Mouse (Mus musculus) common myeloid progenitor, adult 5-6 weeks (primary cell): Measurements from ENCODE around the gene Kbtbd7. TPM values are rescaled to one million over a fixed set of nuclear protein-coding genes. Genes with fewer than 3 reads are reported as not detected.
"Not testable (repeated sequence)": the region's sequence is repeated elsewhere in the genome, so short reads cannot be mapped to it uniquely, and the experiment has no call there.

Source experiments
- ATAC-seq: replicated peaks from 2 replicates; pipeline ENCODE4 v1.8.0; 2016; ENCODE audit warnings: low read depth, mild to moderate bottlenecking, moderate TSS enrichment, inconsistent platforms; ENCODE audit not compliant: poor library complexity, severe bottlenecking
- total RNA-seq: library from RNA; stranded (forward); fragments of 200-1000, 187-1606 nt; gene quantifications from 2 replicates; pipeline ENCODE4 v1.2.3, GENCODE M21; 2017

Kbtbd7 gene
- total RNA-seq, 1 experiment from 2014 or later: 15.3 TPM

GRCm38 (mm10) chr14:79444601-79445000 is 18.3 kb downstream of the Kbtbd7 start:
- no peak for ATAC-seq

DNA sequence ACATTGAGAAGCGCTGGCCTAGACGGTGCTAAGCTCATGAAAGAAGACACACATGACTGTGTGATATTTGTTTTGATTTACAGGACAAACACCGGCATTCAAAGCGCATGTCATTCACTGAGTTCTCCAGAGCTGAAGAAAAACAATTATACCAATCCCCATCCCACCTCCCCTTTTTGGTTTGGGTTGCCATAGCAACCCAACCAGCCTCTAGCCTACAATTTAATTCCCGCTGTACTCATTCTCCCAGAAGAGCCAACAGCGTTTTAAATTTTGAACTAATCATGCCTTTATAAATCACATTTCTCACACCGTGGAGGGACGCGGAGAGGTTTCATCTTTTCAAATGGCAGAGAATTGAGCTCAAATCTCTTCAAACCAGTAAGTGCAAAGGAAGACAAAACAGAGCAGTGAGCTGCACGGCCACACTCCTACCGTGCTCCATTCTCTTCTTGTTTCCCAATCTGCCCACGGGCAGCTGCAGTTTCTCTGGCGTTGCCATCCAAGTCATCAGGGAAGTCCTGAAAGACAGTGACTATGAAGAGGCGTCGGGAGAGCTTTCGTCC is 18.8 kb downstream of the Kbtbd7 start:
- no peak for ATAC-seq

DNA sequence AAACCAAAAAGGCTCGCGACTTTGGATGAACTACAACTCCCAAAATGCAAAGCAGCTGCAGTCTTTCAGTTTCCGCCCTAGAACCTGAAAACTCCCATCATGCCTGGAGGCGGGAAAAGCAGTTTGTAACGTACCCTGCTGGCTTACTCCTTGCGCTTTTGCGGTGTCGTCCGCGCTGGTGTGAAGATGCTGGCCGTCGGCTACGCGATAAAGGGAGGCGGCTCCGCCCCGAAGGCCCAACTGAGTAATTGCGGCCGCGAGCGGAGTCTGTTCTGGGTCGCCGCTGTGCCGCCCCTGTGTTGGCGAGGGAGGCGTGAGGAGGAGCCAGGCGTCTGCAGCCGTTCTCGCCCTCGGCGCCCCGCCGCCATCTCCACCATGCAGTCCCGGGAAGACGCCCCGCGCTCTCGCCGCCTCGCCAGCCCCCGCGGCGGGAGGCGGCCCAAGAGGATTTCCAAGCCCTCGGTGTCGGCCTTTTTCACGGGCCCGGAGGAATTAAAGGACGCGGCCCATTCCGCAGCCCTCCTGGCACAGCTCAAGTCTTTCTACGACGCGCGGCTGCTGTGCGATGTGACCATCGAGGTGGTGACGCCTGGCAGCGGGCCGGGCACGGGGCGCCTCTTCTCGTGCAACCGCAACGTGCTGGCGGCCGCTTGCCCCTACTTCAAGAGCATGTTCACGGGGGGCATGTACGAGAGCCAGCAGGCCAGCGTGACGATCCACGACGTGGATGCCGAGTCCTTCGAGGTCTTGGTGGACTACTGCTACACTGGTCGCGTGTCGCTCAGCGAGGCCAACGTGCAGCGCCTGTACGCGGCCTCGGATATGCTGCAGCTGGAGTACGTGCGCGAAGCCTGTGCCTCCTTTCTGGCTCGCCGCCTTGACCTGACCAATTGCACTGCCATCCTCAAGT is 25.6 kb downstream of the Kbtbd7 start, which contains the start of gene Kbtbd6:
Gene Kbtbd6, plus strand, starts transcription at position 155 of the 910 bp plus-strand sequence.
- peak; percentile 99 for ATAC-seq

DNA sequence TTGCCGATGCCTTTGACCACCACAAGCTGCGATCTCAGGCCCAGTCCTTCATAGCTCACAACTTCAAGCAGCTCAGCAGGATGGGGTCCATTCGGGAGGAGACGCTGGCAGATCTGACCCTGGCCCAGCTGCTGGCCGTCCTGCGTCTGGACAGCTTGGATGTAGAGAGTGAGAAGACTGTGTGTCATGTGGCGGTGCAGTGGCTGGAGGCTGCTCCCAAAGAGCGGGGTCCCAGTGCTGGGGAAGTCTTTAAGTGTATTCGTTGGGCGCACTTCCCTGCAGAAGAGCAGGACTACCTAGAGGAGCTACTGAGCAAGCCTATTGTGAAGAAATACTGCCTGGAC is 26.3 kb downstream of the Kbtbd7 start:
- ATAC-seq: not testable (repeated sequence)

- no peak for ATAC-seq
Measured at GRCm38 (mm10) chr14:79460401-79460800, 34.1 kb downstream of the Kbtbd7 start.

- 0 out of 2 replicates have a peak, but pooled peaks have one; percentile 39 for ATAC-seq
Measured at GRCm38 (mm10) chr14:79460988-79461387, 34.7 kb downstream of the Kbtbd7 start.

- ATAC-seq: no peak
Measured at GRCm38 (mm10) chr14:79465623-79466022, 39.3 kb downstream of the Kbtbd7 start.

DNA sequence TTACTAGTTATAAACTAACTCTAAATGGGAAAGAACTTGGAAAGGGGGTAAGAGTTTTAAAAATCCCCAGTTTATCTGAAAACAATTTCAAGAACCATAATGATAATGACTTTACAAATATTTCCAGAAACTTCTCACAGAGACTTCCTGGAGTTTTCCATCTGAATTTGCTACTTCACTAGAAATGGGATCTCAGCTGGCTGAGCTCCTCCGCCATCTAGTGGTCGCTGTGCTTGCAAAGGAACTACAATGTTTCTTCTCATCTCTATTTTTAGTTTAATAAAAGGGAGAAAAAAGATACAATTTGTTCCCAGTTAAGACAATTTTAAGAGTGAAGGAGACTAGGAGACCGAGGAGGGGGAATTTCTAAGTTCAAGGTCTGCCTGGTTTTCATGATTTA is 41.3 kb downstream of the Kbtbd7 start:
- peak; percentile 69 for ATAC-seq

DNA sequence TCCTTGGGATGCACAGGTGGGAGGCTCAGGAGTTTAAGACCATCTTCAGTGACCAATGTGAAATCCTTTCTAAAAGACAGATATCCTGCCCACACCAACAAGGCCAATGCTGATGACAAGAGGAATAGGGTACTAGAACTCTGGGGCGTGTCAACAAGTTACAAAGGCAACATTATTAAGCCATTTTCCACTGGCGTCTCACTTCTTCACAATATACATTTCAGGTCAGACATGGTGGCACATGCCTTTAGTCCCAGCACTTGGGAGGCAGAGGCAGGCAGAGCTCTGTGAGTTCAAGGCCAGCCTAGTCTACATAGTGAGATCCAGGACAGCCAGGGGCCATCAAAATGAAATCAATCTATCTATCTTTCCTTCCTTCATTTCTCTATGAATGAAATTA is 47.1 kb downstream of the Kbtbd7 start:
- no peak for ATAC-seq

Other genes with a start within 250 kb of the Kbtbd7 start
- not detected in 2 replicates for gene Zfp957, start 179.1 kb upstream of the Kbtbd7 start, total RNA-seq
- 23.2 and 35.5 TPM in 2 replicates for gene Rgcc, start 124.9 kb upstream of the Kbtbd7 start, total RNA-seq
- 30.6 and 71.9 TPM in 2 replicates for gene Naa16, start 35.7 kb upstream of the Kbtbd7 start, total RNA-seq
- gene Mtrf1, start 28.7 kb upstream of the Kbtbd7 start, total RNA-seq: 19.4 and 27.9 TPM in 2 replicates
- gene Kbtbd6, start 25.3 kb downstream of the Kbtbd7 start, total RNA-seq: 2.9 and 7.1 TPM in 2 replicates
- gene Elf1, start 54.7 kb downstream of the Kbtbd7 start, total RNA-seq: 270 and 285 TPM in 2 replicates
- gene Wbp4, start 55.0 kb downstream of the Kbtbd7 start, total RNA-seq: 81.4 and 84.9 TPM in 2 replicates
- 102 and 171 TPM in 2 replicates for gene Sugt1, start 161.2 kb downstream of the Kbtbd7 start, total RNA-seq
- gene Cnmd, start 235.7 kb downstream of the Kbtbd7 start, total RNA-seq: not detected in 2 replicates